Mouse (Mus musculus) left cerebral cortex, postnatal 14 days (tissue): ENCODE results near the gene Olfr1116. TPM values are rescaled to one million over a fixed set of nuclear protein-coding genes. Genes with fewer than 3 reads are reported as not detected.
"Not testable (repeated sequence)": the region's sequence is repeated elsewhere in the genome, so short reads cannot be mapped to it uniquely, and the experiment has no call there.

Experiments used
- DNase-seq, 2 experiments: peaks; one replicate each; pipeline ENCODE4 v3.0.0; 2021 to 2022; ENCODE audit warnings: low spot score in 2 of 2, mixed read lengths in 1 of 2
- intact Hi-C: fragments of 180-260 bp; cut with DNase I; formaldehyde crosslinking; loops from one replicate; pipeline ENCODE4 v1.15.1; 2025
- long read RNA-seq, 2 experiments: library from polyadenylated mRNA; stranded (forward); transcript quantifications; one replicate each; pipeline ENCODE4 v2.0.0; 2021
- microRNA-seq, 2 experiments: library from miRNA; unstranded; fragments of <30 nt; microRNA quantifications; one replicate each; pipeline ENCODE4 v1.2.0; 2022
- total RNA-seq, 2 experiments: library from RNA; stranded (reverse); gene quantifications; 2 replicates each; pipeline ENCODE4 v1.2.3; 2021

Olfr1116 gene
- total RNA-seq = not detected
- long read RNA-seq, experiment 1 = 0 reads
- long read RNA-seq, experiment 2 = 0 reads

DNA sequence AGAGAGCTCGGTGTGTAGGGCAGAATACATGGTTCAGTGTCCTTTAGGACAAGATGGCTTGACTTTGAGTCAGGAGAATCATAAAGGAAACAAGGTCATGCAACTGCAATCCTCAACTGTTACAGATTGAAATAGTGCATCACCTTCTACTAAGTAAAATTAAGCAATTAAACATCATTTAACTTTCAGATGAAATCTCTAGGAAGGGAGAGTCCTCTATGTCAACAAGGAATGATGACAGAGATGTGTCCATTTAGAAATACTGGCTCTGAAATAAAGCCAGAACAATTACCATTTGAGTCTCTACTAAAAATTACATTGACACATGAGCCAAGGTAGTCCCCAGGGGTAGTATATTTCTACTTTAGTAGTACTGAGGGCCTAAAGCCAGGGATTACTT, at the start of gene Olfr1116:
Gene Olfr1116, plus strand, starts transcription at position 301 of the 400 bp plus-strand sequence.
- DNase-seq = no peak
- intact Hi-C loops = no loop called here

DNA sequence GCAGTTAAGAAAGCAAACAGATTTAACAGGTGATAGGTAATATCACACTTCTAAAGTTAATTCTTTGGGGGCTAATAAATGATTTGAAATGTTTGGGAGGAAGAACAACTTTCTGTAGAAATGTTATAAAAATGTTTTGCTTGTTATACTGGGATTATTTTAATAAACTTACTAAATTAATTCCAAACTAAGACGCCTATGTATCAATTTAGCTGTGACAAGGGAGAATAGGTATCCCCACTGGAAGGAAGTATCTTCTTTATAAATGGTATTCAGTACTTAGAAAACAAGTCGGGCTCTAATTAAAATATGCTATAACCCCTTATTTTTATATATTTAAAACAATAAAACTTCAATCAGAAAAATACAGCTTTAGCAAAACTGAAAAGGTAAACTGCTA, 19.6 kb upstream of the Olfr1116 start, which contains the start of gene Olfr1115:
Gene Olfr1115, plus strand, starts transcription at position 301 of the 400 bp plus-strand sequence.
- DNase-seq = no peak
- intact Hi-C loops = no loop called here

DNA sequence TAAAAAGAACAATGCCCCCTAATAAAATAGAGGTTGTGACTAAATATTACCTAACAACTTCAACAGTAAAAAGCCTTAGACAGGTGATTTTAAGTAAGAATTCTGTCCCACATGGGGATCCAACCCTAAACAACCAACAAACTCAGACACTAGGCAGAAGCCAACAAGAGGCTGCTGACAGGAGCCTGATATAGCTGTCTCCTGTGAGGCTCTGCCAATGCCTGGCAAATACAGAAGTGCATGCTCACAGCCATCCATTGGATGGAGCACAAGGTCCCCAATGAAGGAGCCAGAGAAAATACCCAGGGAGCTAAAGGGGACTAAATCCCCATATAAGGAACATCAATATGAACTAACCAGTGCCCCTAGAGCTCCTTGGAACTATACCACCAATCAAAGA, 26.6 kb downstream of the Olfr1116 start:
- intact Hi-C loops, DNase-seq: not testable (repeated sequence)

DNA sequence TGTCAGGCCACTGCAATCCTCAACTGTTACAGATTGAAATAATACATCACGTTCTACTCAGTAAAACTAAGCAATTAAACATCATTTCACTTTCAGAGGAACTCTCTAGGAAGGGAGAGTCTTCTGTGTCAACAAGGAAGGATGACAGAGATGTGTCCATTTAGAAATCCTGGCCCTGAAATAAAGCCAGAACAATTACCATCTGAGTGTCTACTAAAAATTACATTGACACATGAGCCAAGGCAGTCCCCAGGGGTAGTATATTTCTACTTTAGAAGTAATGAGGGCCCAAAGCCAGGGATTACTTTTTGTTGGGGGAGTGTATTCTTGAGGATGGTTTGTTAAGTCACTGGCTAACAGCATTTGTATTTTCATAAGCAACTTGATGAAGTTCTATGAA, 39.9 kb downstream of the Olfr1116 start, which contains the start of gene Olfr1118:
Gene Olfr1118, plus strand, starts transcription at position 301 of the 400 bp plus-strand sequence.
- DNase-seq = no peak
- intact Hi-C loops = no loop called here

Small RNA genes within 50 kb of the gene (microRNA-seq; reads per million reads assigned to microRNA genes)
- gene Gm27438 = 0 reads per million in 2 experiments

Other genes starting within 250 kb of the Olfr1116 start
- gene Olfr1104, start 240.5 kb upstream of the Olfr1116 start, total RNA-seq = not detected
- gene Olfr1105, start 231.0 kb upstream of the Olfr1116 start, total RNA-seq = not detected
- gene Olfr1106, start 215.3 kb upstream of the Olfr1116 start, total RNA-seq = not detected
- not detected for gene Olfr1107, start 191.7 kb upstream of the Olfr1116 start, total RNA-seq
- gene Olfr1109, start 171.5 kb upstream of the Olfr1116 start, total RNA-seq = not detected
- not detected for gene Olfr259, start 153.0 kb upstream of the Olfr1116 start, total RNA-seq
- gene Olfr1110, start 127.2 kb upstream of the Olfr1116 start, total RNA-seq = not detected
- not detected for gene Olfr1111, start 114.9 kb upstream of the Olfr1116 start, total RNA-seq
- not detected for gene Olfr1112, start 79.7 kb upstream of the Olfr1116 start, total RNA-seq
- gene Olfr1113, start 58.6 kb upstream of the Olfr1116 start, total RNA-seq = not detected
- gene Olfr1115, start 19.5 kb upstream of the Olfr1116 start, total RNA-seq = not detected
- not detected for gene Olfr1118, start 40.0 kb downstream of the Olfr1116 start, total RNA-seq
- not detected for gene Olfr1120, start 87.3 kb downstream of the Olfr1116 start, total RNA-seq
- gene Olfr1121, start 102.4 kb downstream of the Olfr1116 start, total RNA-seq = not detected
- under 1 TPM in 1 of 2 experiments, not detected in 1; 0.07 TPM for gene Olfr1122, start 118.3 kb downstream of the Olfr1116 start, total RNA-seq
- not detected for gene Olfr1123, start 149.1 kb downstream of the Olfr1116 start, total RNA-seq
- gene Olfr1124, start 162.7 kb downstream of the Olfr1116 start, total RNA-seq = not detected
- not detected for gene Olfr1126, start 186.4 kb downstream of the Olfr1116 start, total RNA-seq
- gene Pramel7, start 229.6 kb downstream of the Olfr1116 start, total RNA-seq = not detected
- gene Pramel6, start 239.0 kb downstream of the Olfr1116 start, total RNA-seq = not detected